Mouse (Mus musculus) left cerebral cortex, postnatal 10 days (tissue): ENCODE results near the gene Kif5a. TPM values are rescaled to one million over a fixed set of nuclear protein-coding genes. Genes with fewer than 3 reads are reported as not detected.

Experiments used
- DNase-seq, 2 experiments: peaks; one replicate each; pipeline ENCODE4 v3.0.0; 2021 to 2022; ENCODE audit warnings: low spot score in 2 of 2, mixed read lengths in 1 of 2; ENCODE audit errors: extremely low spot score in 1 of 2
- intact Hi-C: fragments of 180-260 bp; cut with DNase I; formaldehyde crosslinking; loops from one replicate; pipeline ENCODE4 v1.15.1; 2025
- total RNA-seq, 2 experiments: library from RNA; stranded (reverse); gene quantifications; 2 replicates each; pipeline ENCODE4 v1.2.3; 2021

Kif5a gene
- total RNA-seq, 2 experiments from 2014 or later, result 468 to 479 TPM

- DNase-seq, result no peak
- intact Hi-C loops, result no loop called here
Observed at GRCm38 (mm10) chr10:127227163-127227562, 36.0 kb downstream of the Kif5a start.

- peak in 1 of 2 experiments; percentile 64 for DNase-seq
- intact Hi-C loops, result no loop called here
Observed at GRCm38 (mm10) chr10:127226318-127226895, 36.7 kb downstream of the Kif5a start.

GRCm38 (mm10) chr10:127225732-127226131 is 37.4 kb downstream of the Kif5a start:
- intact Hi-C loops, result no loop called here
- peak in 1 of 2 experiments; percentile 28 for DNase-seq

GRCm38 (mm10) chr10:127225213-127225612 is 37.9 kb downstream of the Kif5a start:
- DNase-seq, result no peak

GRCm38 (mm10) chr10:127218339-127218738 is 44.8 kb downstream of the Kif5a start:
- intact Hi-C loops, result no loop called here
- DNase-seq, result no peak

More at GRCm38 (mm10) chr10:127225213-127225612, 37.9 kb downstream of the Kif5a start:
- intact Hi-C loops, result no loop called here

- intact Hi-C loops, result no loop called here
- no peak for DNase-seq
Observed at GRCm38 (mm10) chr10:127217177-127217576, 46.0 kb downstream of the Kif5a start.

- intact Hi-C loops, result no loop called here
- DNase-seq, result no peak
Observed at GRCm38 (mm10) chr10:127216456-127216855, 46.7 kb downstream of the Kif5a start.

- intact Hi-C loops, result no loop called here
- DNase-seq, result no peak
Observed at GRCm38 (mm10) chr10:127214422-127214803, 48.7 kb downstream of the Kif5a start.

GRCm38 (mm10) chr10:127213704-127214421 is 49.3 kb downstream of the Kif5a start:
- intact Hi-C loops, result no loop called here

GRCm38 (mm10) chr10:127213272-127213671 is 49.9 kb downstream of the Kif5a start:
- DNase-seq, result no peak
- intact Hi-C loops, result no loop called here

More at GRCm38 (mm10) chr10:127213704-127214421, 49.3 kb downstream of the Kif5a start:
- DNase-seq, result no peak

GRCm38 (mm10) chr10:127211414-127211854 is 51.7 kb downstream of the Kif5a start, which contains the start of gene Pip4k2c:
TSS of gene Pip4k2c (minus strand) at chr10:127211585.
- DNase-seq, result peak; percentile 78 to 90
- intact Hi-C loops, result no loop called here

- intact Hi-C loops, result no loop called here
- no peak for DNase-seq
Observed at GRCm38 (mm10) chr10:127210961-127211405, 52.2 kb downstream of the Kif5a start.

GRCm38 (mm10) chr10:127209928-127210570 is 53.1 kb downstream of the Kif5a start:
- no peak for DNase-seq
- intact Hi-C loops, result no loop called here

- intact Hi-C loops, result no loop called here
- no peak for DNase-seq
Observed at GRCm38 (mm10) chr10:127208921-127209320, 54.2 kb downstream of the Kif5a start.

- intact Hi-C loops, result no loop called here
- DNase-seq, result peak in 1 of 2 experiments; percentile 13
Observed at GRCm38 (mm10) chr10:127205373-127205772, 57.8 kb downstream of the Kif5a start.

- intact Hi-C loops, result no loop called here
- no peak for DNase-seq
Observed at GRCm38 (mm10) chr10:127204589-127204988, 58.6 kb downstream of the Kif5a start.

GRCm38 (mm10) chr10:127203106-127203505 is 60.0 kb downstream of the Kif5a start:
- intact Hi-C loops, result no loop called here
- DNase-seq, result no peak

GRCm38 (mm10) chr10:127200279-127200678 is 62.9 kb downstream of the Kif5a start:
- intact Hi-C loops, result no loop called here
- no peak for DNase-seq

- DNase-seq, result no peak
- intact Hi-C loops, result no loop called here
Observed at GRCm38 (mm10) chr10:127199474-127199873, 63.7 kb downstream of the Kif5a start.

GRCm38 (mm10) chr10:127199068-127199467 is 64.1 kb downstream of the Kif5a start:
- no peak for DNase-seq
- intact Hi-C loops, result no loop called here
